Comparison of ENCODE assay signal across 8 mouse cellular contexts in genomic region chr15:98952063-98952455, GRCm38 (mm10). TPM values are rescaled to one million over a fixed set of nuclear protein-coding genes. Genes with fewer than 3 reads are reported as not detected.
A peak's percentile ranks its signal among the peaks of the same experiment; 100 is the strongest.
DNase-seq lines count a peak whose midpoint lies in the region; ATAC-seq and TF ChIP-seq lines count a peak whose summit lies in the region.

No protein-coding gene starts in this region.

- H3K4me1 ChIP-seq in cerebellum, adult 2 months (ENCODE audit: control insufficient read depth, insufficient read depth, low read length) = peaks cover 4% of the 10 kb centered on the region; the same call in 1 of the 2 replicates
- H3K4me1 ChIP-seq in testis, adult 2 months (ENCODE audit: control insufficient read depth, insufficient read depth, low read length) = peaks cover 2% of the 10 kb centered on the region
- H3K4me1 ChIP-seq in liver, embryonic 15.5 days (replicated peaks) = peaks cover 22% of the 10 kb centered on the region

- no peak overlapping the region for H3K9ac ChIP-seq in liver, embryonic 15.5 days

- DNase-seq in cerebellum, adult 2 months = peak in 1 of 2 experiments; percentile 31
- no peak for DNase-seq in cerebellum, postnatal 25 days
- no peak for DNase-seq in testis, postnatal 14 days (ENCODE audit: low spot score)
- no peak for DNase-seq in thymus, postnatal 4 days
- no peak for DNase-seq in adrenal gland, postnatal 4 days (ENCODE audit: low spot score in 2 of 2)

- 0% methylated on average over 5 of the region's 5 CpGs for WGBS in cerebellum, adult 2 months
- WGBS in liver, embryonic 15.5 days (ENCODE audit: insufficient replicate concordance) = 36% methylated on average over 5 of the region's 5 CpGs

- peak overlapping the region; percentile 94 for H3K4me3 ChIP-seq in cerebellum, adult 2 months (replicated peaks; ENCODE audit: insufficient read depth, low read depth, low read length)
- H3K4me3 ChIP-seq in testis, adult 2 months (ENCODE audit: control insufficient read depth, low read depth, low read length) = peak overlapping the region; percentile 48
- peak overlapping the region; percentile 27 for H3K4me3 ChIP-seq in liver, embryonic 15.5 days (replicated peaks)

- TF ChIP-seq POLR2A in cerebellum, adult 2 months (IDR thresholded peaks at IDR 0.05; ENCODE audit: borderline replicate concordance, insufficient read depth, low read length) = no peak
- no peak for TF ChIP-seq POLR2A in testis, adult 2 months (IDR thresholded peaks at IDR 0.05; ENCODE audit: control insufficient read depth, low read depth, low read length)

- no peak for TF ChIP-seq CTCF in cerebellum, adult 2 months (IDR thresholded peaks at IDR 0.05; ENCODE audit: borderline replicate concordance, insufficient read depth, low read depth, low read length)
- TF ChIP-seq CTCF in testis, adult 2 months (IDR thresholded peaks at IDR 0.05; ENCODE audit: control insufficient read depth, insufficient read depth, insufficient replicate concordance, low read depth, low read length) = no peak

- peak overlapping the region; percentile 88 for H3K27ac ChIP-seq in cerebellum, adult 2 months (ENCODE audit: insufficient read depth, low read length)
- no peak overlapping the region for H3K27ac ChIP-seq in testis, adult 2 months (ENCODE audit: control insufficient read depth, insufficient read depth, low read depth, low read length)
- H3K27ac ChIP-seq in liver, embryonic 15.5 days (replicated peaks) = no peak overlapping the region

- peak overlapping the region; percentile 35 for H3K4me2 ChIP-seq in liver, embryonic 15.5 days

- no peak for ATAC-seq in liver, embryonic 15.5 days (ENCODE audit: insufficient read depth)
- ATAC-seq in CD4-positive, CD25-positive, alpha-beta regulatory T cell, adult 4 months = no peak

- no peaks in the 10 kb centered on the region for H3K9me3 ChIP-seq in liver, embryonic 15.5 days (replicated peaks)

- no peaks in the 10 kb centered on the region for H3K36me3 ChIP-seq in testis, adult 2 months (ENCODE audit: control insufficient read depth, insufficient read depth, low read length)
- H3K36me3 ChIP-seq in liver, embryonic 15.5 days (replicated peaks) = 0 out of 2 replicates have a peak, but pooled peaks cover 4% of the 10 kb centered on the region

- no peaks in the 10 kb centered on the region for H3K27me3 ChIP-seq in cerebellum, adult 2 months (ENCODE audit: control insufficient read depth, insufficient read depth, low read length)
- H3K27me3 ChIP-seq in testis, adult 2 months (ENCODE audit: control insufficient read depth, insufficient read depth, low read length) = no peaks in the 10 kb centered on the region
- peaks cover 26% of the 10 kb centered on the region for H3K27me3 ChIP-seq in liver, embryonic 15.5 days

RNA-seq across cellular contexts. Expression of gene Gm49450, which starts 1.3 kb away (rescaled TPM):
- 0.75 and 2.6 TPM in 2 replicates for polyA plus RNA-seq in cerebellum, adult 2 months (2012; rRNA removed)
- 2.3 and 2.4 TPM in 2 replicates for polyA plus RNA-seq in testis, adult 2 months (2012; rRNA removed)
- polyA plus RNA-seq in liver, embryonic 15.5 days (2015; fragmentation: Nextera tagmentation; extraction: Ambion mirVana) = not detected in 2 replicates
- not detected for polyA plus RNA-seq in CD4-positive, CD25-positive, alpha-beta regulatory T cell, adult 4 months (2017; shearing (Covaris generic))
- total RNA-seq in adrenal gland, postnatal 4 days (2021) = not detected

RNA-seq across cellular contexts. Expression of gene Tuba1a, which starts 1.4 kb away (rescaled TPM):
- 1,294 and 1,344 TPM in 2 replicates for polyA plus RNA-seq in cerebellum, adult 2 months (2012; rRNA removed)
- polyA plus RNA-seq in testis, adult 2 months (2012; rRNA removed) = 77.2 and 93.1 TPM in 2 replicates
- 71.7 and 75.1 TPM in 2 replicates for polyA plus RNA-seq in liver, embryonic 15.5 days (2015; fragmentation: Nextera tagmentation; extraction: Ambion mirVana)
- 100 to 1,000 TPM; 212 to 259 TPM for polyA plus RNA-seq in CD4-positive, CD25-positive, alpha-beta regulatory T cell, adult 4 months (2017; shearing (Covaris generic))
- total RNA-seq in adrenal gland, postnatal 4 days (2021) = 100 to 1,000 TPM; 323 to 446 TPM

RNA-seq across cellular contexts. Expression of gene Tuba1b, which starts 17.7 kb away (rescaled TPM):
- polyA plus RNA-seq in cerebellum, adult 2 months (2012; rRNA removed) = 1,352 and 1,359 TPM in 2 replicates
- polyA plus RNA-seq in testis, adult 2 months (2012; rRNA removed) = 124 and 148 TPM in 2 replicates
- 1,053 and 1,106 TPM in 2 replicates for polyA plus RNA-seq in liver, embryonic 15.5 days (2015; fragmentation: Nextera tagmentation; extraction: Ambion mirVana)
- 100 to 1,000 TPM; 419 to 534 TPM for polyA plus RNA-seq in CD4-positive, CD25-positive, alpha-beta regulatory T cell, adult 4 months (2017; shearing (Covaris generic))
- 100 to 1,000 TPM; 512 to 526 TPM for total RNA-seq in adrenal gland, postnatal 4 days (2021)

RNA-seq across cellular contexts. Expression of gene Lmbr1l, which starts 34.0 kb away (rescaled TPM):
- polyA plus RNA-seq in cerebellum, adult 2 months (2012; rRNA removed) = 37.5 and 39.7 TPM in 2 replicates
- polyA plus RNA-seq in testis, adult 2 months (2012; rRNA removed) = 478 and 581 TPM in 2 replicates
- polyA plus RNA-seq in liver, embryonic 15.5 days (2015; fragmentation: Nextera tagmentation; extraction: Ambion mirVana) = 4.7 and 4.8 TPM in 2 replicates
- polyA plus RNA-seq in CD4-positive, CD25-positive, alpha-beta regulatory T cell, adult 4 months (2017; shearing (Covaris generic)) = 10 to 100 TPM; 23.3 to 61.6 TPM
- 10 to 100 TPM; 41.5 to 45.9 TPM for total RNA-seq in adrenal gland, postnatal 4 days (2021)

RNA-seq across cellular contexts. Expression of gene Dhh, which starts 53.7 kb away (rescaled TPM):
- polyA plus RNA-seq in cerebellum, adult 2 months (2012; rRNA removed) = 0.07 and 0.10 TPM in 2 replicates
- 9.4 and 10.8 TPM in 2 replicates for polyA plus RNA-seq in testis, adult 2 months (2012; rRNA removed)
- 0.08 and 0.12 TPM in 2 replicates for polyA plus RNA-seq in liver, embryonic 15.5 days (2015; fragmentation: Nextera tagmentation; extraction: Ambion mirVana)
- polyA plus RNA-seq in CD4-positive, CD25-positive, alpha-beta regulatory T cell, adult 4 months (2017; shearing (Covaris generic)) = not detected
- 1 to 10 TPM; 2.1 to 2.9 TPM for total RNA-seq in adrenal gland, postnatal 4 days (2021)

Comparison
In these comparisons a context has a peak if more than half of its experiments do, and no peak if none do; other contexts are left out.
1. H3K4me3 ChIP-seq: peak in every context shown above with its lines; median percentile 94 in cerebellum, adult 2 months; 48 in testis, adult 2 months; 27 in liver, embryonic 15.5 days.